Mouse (Mus musculus) stomach, embryonic 16.5 days (tissue): ENCODE measurements around the gene Mprip. TPM values are rescaled to one million over a fixed set of nuclear protein-coding genes. Genes with fewer than 3 reads are reported as not detected.
"Not testable (repeated sequence)": the region's sequence is repeated elsewhere in the genome, so short reads cannot be mapped to it uniquely, and the experiment has no call there.

Source experiments
- ATAC-seq: fragments of 200-750 bp; cut with Nextera tagmentation; 2 replicates; pipeline ENCODE4 v1.8.0; 2017; ENCODE audit warnings: moderate number of reproducible peaks, moderate TSS enrichment; ENCODE audit not compliant: insufficient read depth, low FRiP score
- H3K27ac ChIP-seq: fragments of 300-500 bp; sonication (generic); 2 replicates; pipeline ENCODE4 v1.5.1; 2014; ENCODE audit warnings: low read length
- H3K27me3 ChIP-seq: fragments of 300-500 bp; sonication (generic); 2 replicates; pipeline ENCODE4 v1.6.1; 2014; ENCODE audit warnings: low read length, control low read depth, mixed read lengths; ENCODE audit not compliant: control insufficient read depth, insufficient read depth
- H3K36me3 ChIP-seq: fragments of 300-500 bp; sonication (generic); 2 replicates; pipeline ENCODE4 v1.6.1; 2014; ENCODE audit warnings: low read length; ENCODE audit not compliant: control insufficient read depth, insufficient read depth
- H3K4me1 ChIP-seq: fragments of 300-500 bp; sonication (generic); 2 replicates; pipeline ENCODE4 v1.6.1; 2014; ENCODE audit warnings: low read length, control low read depth, mixed read lengths; ENCODE audit not compliant: control insufficient read depth, insufficient read depth
- H3K4me2 ChIP-seq: fragments of 300-500 bp; sonication (generic); 2 replicates; pipeline ENCODE4 v1.6.1; 2014; ENCODE audit warnings: low read depth, low read length, mixed read lengths
- H3K4me3 ChIP-seq: fragments of 300-500 bp; sonication (generic); replicated peaks from 2 replicates; pipeline ENCODE4 v1.5.1; 2014; ENCODE audit warnings: mild to moderate bottlenecking, low read length
- H3K9ac ChIP-seq: fragments of 300-500 bp; sonication (generic); 2 replicates; pipeline ENCODE4 v1.6.1; 2014; ENCODE audit warnings: low read length
- H3K9me3 ChIP-seq: fragments of 300-500 bp; sonication (generic); replicated peaks from 2 replicates; pipeline ENCODE4 v1.6.1; 2016; ENCODE audit warnings: low read length, control low read depth; ENCODE audit not compliant: control insufficient read depth
- WGBS: fragments of 180-500 bp; shearing (Covaris S2); extraction: QIAGEN DNeasy Blood & Tissue Kit; methylation state at CpG from one replicate; pipeline ENCODE4 v1.1.7; 2014; 5-methylcytosine and 5-hydroxymethylcytosine counted together
- polyA plus RNA-seq: library from polyadenylated mRNA; unstranded; fragments of >200 nt; fragmentation: Nextera tagmentation; extraction: Ambion mirVana; gene quantifications from 2 replicates; pipeline ENCODE4 v1.2.1, GENCODE M21; 2015

Gene Mprip
- 45.6 and 46.7 TPM in 2 replicates for polyA plus RNA-seq

DNA sequence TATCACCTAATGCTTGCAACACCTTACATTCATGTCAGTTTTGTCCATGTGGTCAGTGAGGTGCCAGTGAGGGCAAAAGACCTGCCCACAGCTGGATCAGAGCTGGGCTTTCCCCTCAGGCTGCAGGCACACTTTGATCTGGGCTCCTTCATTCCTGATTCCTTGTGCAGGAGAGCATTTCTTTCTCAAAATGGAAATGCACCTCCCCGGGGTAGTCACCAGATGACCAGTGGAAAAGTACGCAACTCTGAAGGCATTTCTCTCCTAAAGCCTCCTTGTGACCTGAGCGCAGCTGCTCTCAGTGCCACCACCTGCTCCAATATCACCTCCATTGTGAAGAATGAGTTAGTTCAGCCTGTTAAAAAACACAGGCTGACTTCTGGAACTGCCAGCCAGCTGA is at the start of gene Mprip:
Mprip (plus strand) TSS at position 301 of the 400 bp plus-strand sequence.
- H3K4me3 ChIP-seq: peak within 1 kb of the TSS; percentile 71
- no peak for ATAC-seq
- no peaks in the 10 kb centered on the region for H3K27me3 ChIP-seq
- H3K9ac ChIP-seq: peak within 1 kb of the TSS; percentile 78
- peaks cover 26% of the 10 kb centered on the region for H3K4me1 ChIP-seq
- H3K9me3 ChIP-seq: no peaks in the 10 kb centered on the region
- peak within 1 kb of the TSS; percentile 73 for H3K4me2 ChIP-seq
- WGBS: 70% methylated on average over 3 of the region's 3 CpGs
- H3K27ac ChIP-seq: peak within 1 kb of the TSS; percentile 89; the same call in 1 of the 2 replicates
- H3K36me3 ChIP-seq: no peaks in the 10 kb centered on the region

DNA sequence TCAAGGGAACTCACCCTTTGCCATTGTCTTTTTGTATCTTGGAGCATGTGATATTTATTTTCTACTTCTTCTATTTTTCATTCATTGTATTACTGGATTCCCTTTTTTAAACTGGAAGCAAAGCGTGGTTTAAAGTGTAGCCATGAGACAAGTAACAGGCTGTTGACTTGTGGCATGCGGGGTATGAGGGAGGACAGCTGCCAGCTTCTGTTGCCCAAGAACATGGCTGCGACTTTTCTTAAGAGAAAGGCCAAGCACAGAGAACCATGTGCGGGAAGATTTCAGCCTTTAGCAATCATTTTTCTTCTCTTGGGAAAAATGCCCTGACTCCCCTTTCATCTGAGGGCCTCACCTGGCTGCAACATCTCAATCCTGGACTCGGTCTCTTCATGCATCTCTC is 49.5 kb upstream of the Mprip start:
- Histone ChIP-seq H3K4me1 (no peaks in the 10 kb centered on the region), H3K4me3 (no peak overlapping the region), H3K36me3 (no peaks in the 10 kb centered on the region), H3K9me3 (no peaks in the 10 kb centered on the region), H3K27me3 (no peaks in the 10 kb centered on the region), H3K4me2 (no peak overlapping the region), H3K9ac (no peak overlapping the region), H3K27ac (no peak overlapping the region)
- 71% methylated on average over 5 of the region's 5 CpGs for WGBS
- ATAC-seq: no peak

DNA sequence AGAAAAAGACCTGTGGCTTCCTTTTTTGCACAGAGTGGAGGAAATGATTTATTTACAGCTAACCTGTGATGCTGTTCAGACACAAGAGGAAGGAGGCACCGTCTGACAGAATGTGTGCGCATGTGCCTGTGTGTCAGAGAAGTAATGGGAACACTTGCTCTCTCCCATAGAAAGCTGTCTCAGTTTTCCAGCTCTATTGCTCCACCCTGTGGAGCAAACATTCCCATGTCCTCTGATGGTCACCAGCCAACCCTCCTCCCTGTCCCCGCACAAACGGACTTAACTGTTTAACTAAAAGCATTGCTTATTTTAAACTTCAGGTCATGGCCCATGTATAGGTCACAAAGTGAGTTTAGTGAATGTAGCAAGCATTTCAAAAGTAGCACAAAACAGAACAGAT is 47.0 kb upstream of the Mprip start:
- no peaks in the 10 kb centered on the region; the same call in 1 of the 2 replicates for H3K27me3 ChIP-seq
- no peak overlapping the region for H3K4me2 ChIP-seq
- H3K9ac ChIP-seq: no peak overlapping the region
- WGBS: 29% methylated on average over 4 of the region's 4 CpGs
- no peak overlapping the region for H3K4me3 ChIP-seq
- no peak overlapping the region for H3K27ac ChIP-seq
- H3K9me3 ChIP-seq: no peaks in the 10 kb centered on the region
- no peaks in the 10 kb centered on the region for H3K36me3 ChIP-seq
- ATAC-seq: no peak
- no peaks in the 10 kb centered on the region for H3K4me1 ChIP-seq

DNA sequence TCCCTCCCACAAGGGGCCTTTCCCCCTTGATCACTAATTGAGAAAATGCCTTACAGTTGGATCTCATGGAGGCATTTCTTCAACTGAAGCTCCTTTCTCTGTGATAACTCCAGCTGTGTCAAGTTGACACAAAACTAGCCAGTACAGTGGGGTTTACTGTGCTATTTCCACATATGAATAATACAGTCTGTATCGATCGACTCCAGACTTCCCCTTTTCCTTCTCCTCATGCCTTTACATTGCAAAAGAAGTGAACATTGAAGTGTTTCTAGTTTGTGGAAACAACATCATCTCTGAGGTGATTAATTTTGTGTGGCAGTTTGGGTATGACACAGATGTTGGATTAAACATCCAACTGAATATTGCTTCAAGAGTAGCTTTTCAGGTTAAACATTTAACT is 44.1 kb upstream of the Mprip start:
- not testable (repeated sequence) for H3K4me2 ChIP-seq, H3K4me1 ChIP-seq, H3K27me3 ChIP-seq, H3K27ac ChIP-seq, H3K36me3 ChIP-seq, ATAC-seq, H3K4me3 ChIP-seq, H3K9me3 ChIP-seq, H3K9ac ChIP-seq
- WGBS: 81% methylated on average over 2 of the region's 2 CpGs

DNA sequence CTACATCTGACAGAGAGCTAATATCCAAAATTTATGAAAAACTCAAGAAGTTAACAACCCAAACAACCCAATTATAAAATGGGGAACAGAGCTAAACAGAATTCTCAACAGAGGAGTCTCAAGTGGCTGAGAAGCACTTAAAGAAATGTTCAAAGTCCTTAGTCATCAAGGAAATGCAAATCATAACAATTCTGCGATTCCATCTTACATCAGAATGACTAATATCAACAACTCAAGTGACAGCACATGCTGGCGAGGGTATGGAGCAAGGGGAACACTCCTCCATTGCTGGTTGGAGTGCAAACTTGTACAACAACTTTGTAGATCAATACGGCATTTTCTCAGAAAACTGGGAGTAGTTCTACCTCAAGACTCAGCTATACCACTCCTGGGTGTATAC is 38.9 kb upstream of the Mprip start:
- ATAC-seq: no peak
- no peaks in the 10 kb centered on the region for H3K4me1 ChIP-seq
- no peaks in the 10 kb centered on the region for H3K9me3 ChIP-seq
- no peaks in the 10 kb centered on the region for H3K36me3 ChIP-seq
- H3K27me3 ChIP-seq: no peaks in the 10 kb centered on the region; the same call in 1 of the 2 replicates
- WGBS: 63% methylated on average over 3 of the region's 3 CpGs
- no peak overlapping the region for H3K27ac ChIP-seq
- no peak overlapping the region for H3K9ac ChIP-seq
- H3K4me2 ChIP-seq: no peak overlapping the region
- H3K4me3 ChIP-seq: no peak overlapping the region

DNA sequence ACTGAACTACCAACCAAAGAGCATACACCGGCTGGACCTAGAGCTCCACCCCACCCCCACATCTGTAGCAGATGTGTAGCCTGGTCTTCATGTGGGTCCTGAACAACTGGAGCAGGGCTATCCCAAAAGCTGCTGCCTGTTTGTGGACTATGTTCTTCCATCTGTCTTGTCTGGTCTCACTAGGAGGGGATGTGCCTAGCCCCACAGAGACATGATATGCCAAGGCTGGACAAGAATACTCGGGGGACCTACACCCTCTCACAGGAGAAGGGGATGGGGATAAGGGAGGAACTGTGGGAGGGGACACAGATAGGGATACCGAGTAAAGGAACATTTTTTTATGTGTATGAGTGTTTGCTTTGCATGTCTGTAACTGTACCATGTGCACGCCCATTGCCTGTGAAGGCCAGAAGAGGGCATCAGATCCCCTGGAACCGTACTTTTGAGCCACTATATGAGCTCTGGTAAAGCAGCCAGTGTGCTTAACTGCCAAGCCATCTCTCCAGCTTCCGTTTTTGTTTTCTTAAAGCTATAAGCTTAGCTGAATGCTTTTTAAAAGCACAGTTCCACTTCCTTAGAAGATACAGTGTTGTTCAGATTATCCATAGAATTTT is 37.0 kb upstream of the Mprip start:
- no peaks in the 10 kb centered on the region for H3K9me3 ChIP-seq
- H3K4me3 ChIP-seq: no peak overlapping the region
- no peaks in the 10 kb centered on the region for H3K27me3 ChIP-seq
- no peak overlapping the region for H3K9ac ChIP-seq
- ATAC-seq: peak; percentile 84
- no peak overlapping the region for H3K27ac ChIP-seq
- no peaks in the 10 kb centered on the region for H3K4me1 ChIP-seq
- WGBS: 28% methylated on average over 6 of the region's 6 CpGs
- no peaks in the 10 kb centered on the region for H3K36me3 ChIP-seq
- H3K4me2 ChIP-seq: no peak overlapping the region

DNA sequence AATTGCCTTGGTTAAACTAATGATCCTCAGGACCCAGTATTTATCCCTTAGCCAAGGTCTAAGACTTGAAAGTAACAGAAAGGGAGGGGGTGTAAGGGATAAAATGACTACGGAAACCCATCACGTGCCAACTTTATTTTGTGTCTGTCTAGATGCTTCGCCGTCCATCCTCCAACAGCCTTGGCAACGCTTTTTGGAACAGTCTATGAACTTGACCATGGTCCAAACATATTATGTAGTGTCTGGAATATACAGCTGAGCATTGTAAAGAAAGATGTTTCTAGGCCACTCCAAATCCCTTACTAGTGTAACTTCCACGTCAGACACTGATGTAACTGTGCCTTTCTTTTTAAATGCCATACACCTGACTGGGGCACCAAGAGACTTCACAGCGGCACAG is 34.9 kb upstream of the Mprip start:
- Histone ChIP-seq H3K4me1 (0 out of 2 replicates have a peak, but pooled peaks cover 2% of the 10 kb centered on the region), H3K36me3 (no peaks in the 10 kb centered on the region), H3K4me3 (no peak overlapping the region), H3K9me3 (no peaks in the 10 kb centered on the region), H3K27me3 (no peaks in the 10 kb centered on the region), H3K27ac (no peak overlapping the region), H3K9ac (no peak overlapping the region), H3K4me2 (no peak overlapping the region)
- 75% methylated on average over 7 of the region's 7 CpGs for WGBS
- ATAC-seq: no peak; the same call in 1 of the 2 replicates

DNA sequence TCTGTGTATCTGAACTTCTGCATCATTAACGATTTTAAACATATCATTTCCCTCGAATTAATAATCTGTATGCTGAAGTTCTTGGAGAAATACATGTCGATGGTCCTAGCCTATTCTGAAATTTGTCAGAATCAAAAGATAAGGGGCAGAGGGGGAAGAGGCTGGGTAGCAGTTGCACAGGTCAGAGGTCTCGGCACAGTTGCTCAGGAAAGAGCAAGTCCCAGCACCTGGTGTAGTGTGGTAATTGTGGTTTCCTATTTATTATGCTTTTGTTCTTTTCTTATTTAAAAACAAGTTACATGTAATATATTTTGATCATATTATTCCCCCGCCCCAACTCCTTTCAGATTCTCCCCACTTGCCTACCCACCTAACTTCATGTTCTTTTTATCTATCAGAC is 32.9 kb upstream of the Mprip start:
- ATAC-seq: no peak
- Histone ChIP-seq H3K36me3 (no peaks in the 10 kb centered on the region), H3K9ac (no peak overlapping the region), H3K4me1 (0 out of 2 replicates have a peak, but pooled peaks cover 2% of the 10 kb centered on the region), H3K9me3 (no peaks in the 10 kb centered on the region), H3K27ac (no peak overlapping the region), H3K27me3 (no peaks in the 10 kb centered on the region), H3K4me3 (no peak overlapping the region), H3K4me2 (no peak overlapping the region)
- 73% methylated on average over 5 of the region's 5 CpGs for WGBS

DNA sequence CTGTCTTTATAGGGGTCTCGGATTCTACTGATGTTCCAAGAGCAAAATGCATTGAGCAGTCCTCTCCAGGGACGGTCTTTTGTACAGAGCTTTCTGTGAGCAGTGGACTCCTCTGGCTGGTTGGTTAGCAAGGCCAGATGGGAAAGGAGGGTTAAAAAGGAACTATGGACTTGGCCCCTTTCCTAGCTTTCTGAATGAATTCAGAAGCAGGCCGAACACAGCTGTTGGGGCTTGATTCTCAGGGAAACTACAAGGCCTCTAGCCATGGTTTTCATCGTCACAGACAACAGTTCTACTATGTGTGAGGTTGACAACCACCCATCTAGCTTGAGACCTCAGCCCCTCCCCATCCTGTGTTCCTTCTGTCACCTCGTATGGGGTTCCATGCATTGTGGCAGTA is 31.2 kb upstream of the Mprip start:
- Histone ChIP-seq H3K9me3 (no peaks in the 10 kb centered on the region), H3K4me1 (0 out of 2 replicates have a peak, but pooled peaks cover 2% of the 10 kb centered on the region), H3K27ac (peak overlapping the region; percentile 55; the same call in 1 of the 2 replicates), H3K4me3 (no peak overlapping the region), H3K9ac (no peak overlapping the region), H3K36me3 (no peaks in the 10 kb centered on the region), H3K4me2 (no peak overlapping the region), H3K27me3 (no peaks in the 10 kb centered on the region)
- WGBS: 58% methylated on average over 5 of the region's 5 CpGs
- ATAC-seq: peak; percentile 37
